Mouse (Mus musculus) heart, postnatal 0 days (tissue): ENCODE data around the gene Ephb4. TPM values are rescaled to one million over a fixed set of nuclear protein-coding genes. Genes with fewer than 3 reads are reported as not detected.

Experiments used
- ATAC-seq: fragments of 200-750 bp; cut with Nextera tagmentation; 2 replicates; pipeline ENCODE4 v1.8.0; 2017; ENCODE audit warnings: low read depth, moderate number of reproducible peaks, moderate library complexity; ENCODE audit not compliant: insufficient read depth
- DNase-seq: peaks from one replicate; pipeline ENCODE4 v3.0.0-alpha.2; 2016; ENCODE audit warnings: low spot score
- H3K27ac ChIP-seq: fragments of 300-500 bp; sonication (generic); 2 replicates; pipeline ENCODE4 v1.5.1; 2014; ENCODE audit warnings: low read depth, mild to moderate bottlenecking
- H3K27me3 ChIP-seq: fragments of 300-500 bp; sonication (generic); 2 replicates; pipeline ENCODE4 v1.6.1; 2014; ENCODE audit warnings: low read length, mixed read lengths; ENCODE audit not compliant: control insufficient read depth, insufficient read depth
- H3K36me3 ChIP-seq: fragments of 300-500 bp; sonication (generic); replicated peaks from 2 replicates; pipeline ENCODE4 v1.6.1; 2014; ENCODE audit warnings: low read length, mixed read lengths; ENCODE audit not compliant: control insufficient read depth, insufficient read depth
- H3K4me1 ChIP-seq: fragments of 300-500 bp; sonication (generic); 2 replicates; pipeline ENCODE4 v1.6.1; 2014; ENCODE audit warnings: antibody characterized with exemption; ENCODE audit not compliant: control insufficient read depth, insufficient read depth
- H3K4me2 ChIP-seq: fragments of 300-500 bp; sonication (generic); 2 replicates; pipeline ENCODE4 v1.6.1; 2014; ENCODE audit warnings: low read depth, mild to moderate bottlenecking, low read length, moderate library complexity
- H3K4me3 ChIP-seq: fragments of 300-500 bp; sonication (generic); 2 replicates; pipeline ENCODE4 v1.5.1; 2014; ENCODE audit warnings: low read depth, low read length
- H3K9ac ChIP-seq: fragments of 300-500 bp; sonication (generic); replicated peaks from 2 replicates; pipeline ENCODE4 v1.6.1; 2014; ENCODE audit warnings: low read depth, low read length, mixed read lengths
- H3K9me3 ChIP-seq: fragments of 300-500 bp; sonication (generic); replicated peaks from 2 replicates; pipeline ENCODE4 v1.6.1; 2016; ENCODE audit warnings: low read length; ENCODE audit not compliant: control insufficient read depth
- CTCF ChIP-seq: IDR thresholded peaks from 2 replicates; pipeline ENCODE4 v1.5.1; 2016; ENCODE audit warnings: antibody characterized with exemption, control low read depth, low read depth
- EP300 ChIP-seq: IDR thresholded peaks from 2 replicates; pipeline ENCODE4 v1.6.1; 2016; ENCODE audit warnings: antibody characterized with exemption, low read depth
- WGBS: fragments of 180-500 bp; shearing (Covaris S2); extraction: QIAGEN DNeasy Blood & Tissue Kit; methylation state at CpG from one replicate; pipeline ENCODE4 v1.1.7; 2014; 5-methylcytosine and 5-hydroxymethylcytosine counted together
- polyA plus RNA-seq: library from polyadenylated mRNA; unstranded; fragments of >200 nt; fragmentation: Nextera tagmentation; extraction: Ambion mirVana; gene quantifications from 2 replicates; pipeline ENCODE4 v1.2.1, GENCODE M21; 2015
- total RNA-seq: library from RNA; depleted of rRNA; stranded (reverse); fragments of >200 nt; gene quantifications from 2 replicates; pipeline ENCODE4 v1.2.3, GENCODE M21; 2014; ENCODE audit warnings: low replicate concordance

Gene Ephb4
- total and polyA plus RNA-seq, 2 experiments from 2014 or later, result 23.1 to 99.2 TPM

DNA sequence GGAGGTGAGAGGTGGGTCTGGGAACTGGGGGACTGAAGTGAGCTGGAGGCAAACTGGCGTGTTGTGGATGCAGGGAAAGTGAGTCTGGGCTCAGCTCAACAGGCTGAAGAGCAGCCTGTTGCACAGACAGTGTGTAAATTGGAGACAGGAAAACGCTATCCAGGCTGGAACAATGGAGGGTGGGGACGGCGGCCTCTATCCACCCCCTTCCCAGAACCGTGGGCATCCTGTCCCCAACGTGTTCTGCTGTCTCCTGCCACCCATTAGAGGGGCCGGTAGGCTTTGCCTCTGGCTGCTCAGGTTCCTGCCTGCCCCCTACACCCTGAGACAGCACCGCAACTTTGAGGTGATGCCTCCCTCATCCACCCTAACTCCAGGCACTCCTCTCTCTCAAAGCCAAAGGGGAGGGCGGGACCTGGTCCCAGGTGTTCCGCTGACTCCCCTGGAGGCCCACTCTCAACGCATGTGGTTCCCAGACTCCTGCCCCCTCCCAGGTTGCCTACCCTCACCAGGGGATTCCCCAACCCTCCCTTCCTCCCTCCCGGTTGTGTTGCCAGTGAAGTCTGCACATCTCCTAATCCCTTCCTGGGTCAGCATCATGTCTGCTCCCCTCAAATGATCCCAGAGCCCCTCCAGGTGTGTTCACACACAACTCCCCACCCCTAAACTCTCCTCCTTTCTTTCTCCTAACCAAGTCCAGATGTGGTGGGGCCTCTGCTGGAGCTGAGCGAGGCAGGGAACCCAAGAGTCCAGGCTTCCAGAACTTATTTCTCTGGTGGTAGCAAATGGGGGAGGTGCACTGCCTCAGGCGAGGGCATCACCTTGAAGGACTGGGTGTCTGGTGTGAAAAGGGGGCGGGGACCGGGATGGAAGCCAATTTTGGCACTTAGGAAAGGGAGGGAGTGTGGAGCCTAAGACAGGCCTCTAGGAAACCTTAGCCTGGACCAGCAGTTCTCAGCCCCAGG is 2.4 kb downstream of the Ephb4 start:
- WGBS, result 16% methylated on average over 15 of the region's 16 CpGs
- H3K27me3 ChIP-seq, result no peaks in the 10 kb centered on the region
- peaks cover 37% of the 10 kb centered on the region for H3K36me3 ChIP-seq
- TF ChIP-seq EP300 (no peak), CTCF (no peak)
- H3K9me3 ChIP-seq, result no peaks in the 10 kb centered on the region
- H3K4me2 ChIP-seq, result peak overlapping the region; percentile 88
- ATAC-seq, result no peak
- peaks cover 24% of the 10 kb centered on the region for H3K4me1 ChIP-seq
- H3K9ac ChIP-seq, result peak overlapping the region; percentile 97
- H3K4me3 ChIP-seq, result peak overlapping the region; percentile 93
- peak; percentile 41 for DNase-seq
- H3K27ac ChIP-seq, result peak overlapping the region; percentile 99

DNA sequence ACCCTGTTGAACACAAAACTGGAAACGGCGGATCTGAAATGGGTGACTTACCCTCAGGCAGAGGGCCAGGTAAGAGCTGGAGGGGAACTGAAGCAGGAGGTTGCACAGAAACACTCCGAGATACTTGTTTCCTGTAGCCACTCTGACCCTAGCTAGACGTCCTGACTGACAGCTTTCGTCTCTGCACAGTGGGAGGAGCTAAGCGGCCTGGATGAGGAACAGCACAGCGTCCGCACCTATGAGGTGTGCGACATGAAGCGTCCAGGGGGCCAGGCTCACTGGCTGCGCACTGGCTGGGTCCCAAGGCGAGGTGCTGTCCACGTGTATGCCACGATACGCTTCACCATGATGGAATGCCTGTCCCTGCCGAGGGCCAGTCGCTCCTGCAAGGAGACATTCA is 4.2 kb downstream of the Ephb4 start:
- Histone ChIP-seq H3K4me3 (peak overlapping the region; percentile 8; the same call in 1 of the 2 replicates), H3K4me2 (peak overlapping the region; percentile 49), H3K27ac (no peak overlapping the region), H3K9me3 (no peaks in the 10 kb centered on the region), H3K36me3 (peaks cover 54% of the 10 kb centered on the region), H3K27me3 (no peaks in the 10 kb centered on the region), H3K4me1 (peaks cover 17% of the 10 kb centered on the region), H3K9ac (no peak overlapping the region)
- 68% methylated on average over 17 of the region's 17 CpGs for WGBS
- ATAC-seq (no peak), DNase-seq (no peak)
- TF ChIP-seq CTCF (no peak), EP300 (no peak)

- TF ChIP-seq CTCF, result peak; percentile 7; the same call in 1 of the 2 replicates
- TF ChIP-seq EP300, result no peak
- no peak for ATAC-seq
- DNase-seq, result no peak
Measured at GRCm38 (mm10) chr5:137358382-137358781, 8.5 kb downstream of the Ephb4 start.

DNA sequence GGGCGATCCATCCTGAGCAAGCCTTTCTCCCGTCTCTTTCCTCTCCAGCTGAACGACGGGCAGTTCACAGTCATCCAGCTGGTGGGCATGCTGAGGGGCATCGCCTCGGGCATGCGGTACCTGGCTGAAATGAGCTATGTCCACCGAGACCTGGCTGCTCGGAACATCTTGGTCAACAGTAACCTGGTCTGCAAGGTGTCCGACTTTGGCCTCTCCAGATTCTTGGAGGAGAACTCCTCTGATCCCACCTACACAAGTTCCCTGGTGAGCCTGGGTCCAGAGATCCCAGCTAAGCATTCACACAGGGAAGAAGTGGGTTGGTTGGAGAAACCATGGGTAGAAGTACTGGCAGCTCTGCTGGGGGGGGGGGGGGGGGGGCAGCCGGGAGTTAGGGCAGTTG is 19.8 kb downstream of the Ephb4 start:
- no peak overlapping the region for H3K27ac ChIP-seq
- H3K27me3 ChIP-seq, result no peaks in the 10 kb centered on the region
- no peak overlapping the region for H3K9ac ChIP-seq
- H3K4me3 ChIP-seq, result no peak overlapping the region
- H3K4me1 ChIP-seq, result no peaks in the 10 kb centered on the region
- H3K9me3 ChIP-seq, result no peaks in the 10 kb centered on the region
- TF ChIP-seq CTCF (no peak), EP300 (no peak)
- WGBS, result 92% methylated on average over 10 of the region's 11 CpGs
- H3K4me2 ChIP-seq, result no peak overlapping the region
- ATAC-seq (no peak), DNase-seq (no peak)
- peaks cover 99% of the 10 kb centered on the region for H3K36me3 ChIP-seq

More at GRCm38 (mm10) chr5:137358382-137358781, 8.5 kb downstream of the Ephb4 start:
- no peak overlapping the region for H3K9ac ChIP-seq
- no peak overlapping the region for H3K4me2 ChIP-seq
- no peaks in the 10 kb centered on the region for H3K27me3 ChIP-seq
- H3K4me3 ChIP-seq, result no peak overlapping the region
- H3K36me3 ChIP-seq, result peaks cover 96% of the 10 kb centered on the region
- WGBS, result 32% methylated on average over 7 of the region's 7 CpGs
- no peaks in the 10 kb centered on the region for H3K4me1 ChIP-seq
- H3K27ac ChIP-seq, result no peak overlapping the region
- no peaks in the 10 kb centered on the region for H3K9me3 ChIP-seq

DNA sequence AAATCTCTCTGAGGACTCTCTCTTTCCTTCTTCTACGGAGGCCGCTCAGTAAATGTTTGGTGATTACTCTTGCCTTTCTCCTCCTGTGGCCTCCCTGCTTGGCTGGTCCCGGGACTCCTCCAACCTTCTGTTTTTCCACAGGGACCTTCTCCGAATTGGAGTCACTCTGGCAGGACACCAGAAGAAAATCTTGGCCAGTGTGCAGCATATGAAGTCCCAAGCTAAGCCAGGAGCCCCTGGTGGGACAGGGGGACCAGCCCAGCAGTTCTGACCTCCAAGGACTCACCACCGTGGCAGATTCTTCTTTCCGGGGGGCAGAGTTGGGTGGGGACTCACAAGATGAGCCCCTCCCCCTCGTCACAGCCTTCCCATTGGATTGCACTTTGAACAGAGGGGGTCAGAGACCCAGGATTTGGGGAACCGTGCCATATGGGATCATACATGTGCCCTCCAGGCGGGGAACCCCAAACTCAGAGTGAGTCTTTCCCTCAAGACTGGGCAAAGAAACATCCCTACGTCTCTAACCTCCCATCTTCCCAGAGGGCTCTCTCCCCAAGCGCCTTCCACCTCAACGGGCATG is 23.6 kb downstream of the Ephb4 start:
- H3K27me3 ChIP-seq, result no peaks in the 10 kb centered on the region
- peaks cover 11% of the 10 kb centered on the region for H3K4me1 ChIP-seq
- H3K27ac ChIP-seq, result no peak overlapping the region
- ATAC-seq (no peak), DNase-seq (no peak)
- no peaks in the 10 kb centered on the region for H3K9me3 ChIP-seq
- 71% methylated on average over 12 of the region's 12 CpGs for WGBS
- H3K4me2 ChIP-seq, result no peak overlapping the region
- no peak for TF ChIP-seq EP300
- TF ChIP-seq CTCF, result no peak
- H3K36me3 ChIP-seq, result peaks cover 61% of the 10 kb centered on the region
- H3K9ac ChIP-seq, result no peak overlapping the region
- H3K4me3 ChIP-seq, result no peak overlapping the region
